Mouse (Mus musculus): ENCODE measurements around the gene Ktn1.

DNA sequence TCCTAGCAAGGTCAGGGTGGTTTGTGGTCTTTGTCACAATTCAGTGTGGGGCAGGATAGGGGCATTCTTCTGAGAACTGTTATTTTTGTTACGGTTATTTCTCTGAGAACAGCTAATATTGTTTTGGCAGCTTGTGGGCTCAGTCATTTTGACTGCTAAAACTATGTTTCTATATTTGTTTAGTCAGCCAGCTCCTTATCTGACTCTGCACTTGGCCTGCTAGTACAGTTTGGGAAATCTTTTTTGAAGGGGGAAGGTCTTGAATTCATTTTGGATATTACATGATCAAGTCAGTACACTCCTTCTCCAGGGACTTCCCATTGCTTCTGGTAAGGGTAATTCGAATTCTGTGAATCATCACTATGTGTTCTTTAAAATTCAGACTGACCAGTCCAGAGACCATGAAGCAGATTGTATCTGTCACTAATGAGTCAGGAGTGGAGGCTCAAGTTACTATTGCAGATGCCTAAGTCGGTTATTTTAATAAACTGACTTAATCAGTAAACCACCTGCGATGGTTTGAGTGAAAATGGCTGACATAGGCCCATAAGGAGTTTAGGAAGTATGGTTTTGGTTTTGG is 9.8 kb upstream of the Ktn1 start:
- no peak for TF ChIP-seq CTCF (IDR thresholded peaks at IDR 0.05; ENCODE audit: insufficient read depth, low read depth, low read length)
- no peak for TF ChIP-seq POLR2A (IDR thresholded peaks at IDR 0.05; ENCODE audit: insufficient read depth, low read depth, low read length)
